Mouse (Mus musculus) gastrocnemius, adult 8-10 months (tissue): Measurements from ENCODE around the gene Zmynd12. TPM values are rescaled to one million over a fixed set of nuclear protein-coding genes. Genes with fewer than 3 reads are reported as not detected.

Source experiments
- DNase-seq, 2 experiments: peaks; one replicate each; pipeline ENCODE4 v3.0.0; 2022; ENCODE audit warnings: low spot score in 2 of 2
- total RNA-seq, 4 experiments: library from RNA; stranded (reverse); gene quantifications; 2 replicates each; pipeline ENCODE4 v1.2.4; 2022

Zmynd12 gene
- total RNA-seq, 4 experiments from 2014 or later: not detected

GRCm38 (mm10) chr4:119512731-119513141, 90.1 kb downstream of the Zmynd12 start:
- no peak for DNase-seq

Other genes starting within 250 kb of the Zmynd12 start
- gene Zfp691, start 248.6 kb upstream of the Zmynd12 start, total RNA-seq: 10 to 100 TPM; 15.2 to 18.5 (median 16.8) TPM
- gene Ermap, start 232.8 kb upstream of the Zmynd12 start, total RNA-seq: not detected
- gene Svbp, start 227.5 kb upstream of the Zmynd12 start, total RNA-seq: 10 to 100 TPM in 2 of 4 experiments, 1 to 10 TPM in 2; 8.7 to 12.2 (median 10.1) TPM
- gene Tmem269, start 204.6 kb upstream of the Zmynd12 start, total RNA-seq: under 1 TPM in 1 of 4 experiments, not detected in 3; 0.24 TPM
- gene AU022252, start 190.1 kb upstream of the Zmynd12 start, total RNA-seq: 10 to 100 TPM; 29.7 to 35.6 (median 31.5) TPM
- 10 to 100 TPM; 10.6 to 12.0 (median 11.1) TPM for gene P3h1, start 189.9 kb upstream of the Zmynd12 start, total RNA-seq
- 1 to 10 TPM in 2 of 4 experiments, under 1 TPM in 2; 0.46 to 1.1 (median 0.95) TPM for gene Cldn19, start 167.4 kb upstream of the Zmynd12 start, total RNA-seq
- gene Ybx1, start 128.2 kb upstream of the Zmynd12 start, total RNA-seq: 100 to 1,000 TPM; 604 to 694 (median 660) TPM
- 10 to 100 TPM in 1 of 4 experiments, 1 to 10 TPM in 3; 6.3 to 10.0 (median 7.4) TPM for gene Ppih, start 102.3 kb upstream of the Zmynd12 start, total RNA-seq
- under 1 TPM in 1 of 4 experiments, not detected in 3; 0.29 TPM for gene Ccdc30, start 7.3 kb upstream of the Zmynd12 start, total RNA-seq
- 1 to 10 TPM; 3.7 to 6.7 (median 4.8) TPM for gene Ppcs, start 394 bp upstream of the Zmynd12 start, total RNA-seq
- gene Rimkla, start 69.8 kb downstream of the Zmynd12 start, total RNA-seq: not detected
- 10 to 100 TPM; 30.0 to 33.6 (median 31.3) TPM for gene Foxj3, start 114.2 kb downstream of the Zmynd12 start, total RNA-seq
- 1 to 10 TPM; 3.6 to 4.9 (median 4.4) TPM for gene Frg2f1, start 116.7 kb downstream of the Zmynd12 start, total RNA-seq
- gene Guca2a, start 214.9 kb downstream of the Zmynd12 start, total RNA-seq: not detected
- not detected for gene Guca2b, start 236.1 kb downstream of the Zmynd12 start, total RNA-seq